Mouse (Mus musculus) brain, adult 10 weeks (tissue): ENCODE measurements around the gene Gm21992. TPM values are rescaled to one million over a fixed set of nuclear protein-coding genes. Genes with fewer than 3 reads are reported as not detected.

Source experiments
- polyA plus RNA-seq: library from polyadenylated mRNA; stranded (reverse); fragments of 350-450 nt; fragmentation: Illumina TruSeq; extraction: RNeasy Lipid Tissue Mini Kit (QIAGEN cat#74804); gene quantifications from one replicate; pipeline ENCODE4 v1.2.3, GENCODE M21; 2015; ENCODE audit warnings: low read depth, low replicate concordance

Gm21992 gene
- 15.5 TPM for polyA plus RNA-seq

DNA sequence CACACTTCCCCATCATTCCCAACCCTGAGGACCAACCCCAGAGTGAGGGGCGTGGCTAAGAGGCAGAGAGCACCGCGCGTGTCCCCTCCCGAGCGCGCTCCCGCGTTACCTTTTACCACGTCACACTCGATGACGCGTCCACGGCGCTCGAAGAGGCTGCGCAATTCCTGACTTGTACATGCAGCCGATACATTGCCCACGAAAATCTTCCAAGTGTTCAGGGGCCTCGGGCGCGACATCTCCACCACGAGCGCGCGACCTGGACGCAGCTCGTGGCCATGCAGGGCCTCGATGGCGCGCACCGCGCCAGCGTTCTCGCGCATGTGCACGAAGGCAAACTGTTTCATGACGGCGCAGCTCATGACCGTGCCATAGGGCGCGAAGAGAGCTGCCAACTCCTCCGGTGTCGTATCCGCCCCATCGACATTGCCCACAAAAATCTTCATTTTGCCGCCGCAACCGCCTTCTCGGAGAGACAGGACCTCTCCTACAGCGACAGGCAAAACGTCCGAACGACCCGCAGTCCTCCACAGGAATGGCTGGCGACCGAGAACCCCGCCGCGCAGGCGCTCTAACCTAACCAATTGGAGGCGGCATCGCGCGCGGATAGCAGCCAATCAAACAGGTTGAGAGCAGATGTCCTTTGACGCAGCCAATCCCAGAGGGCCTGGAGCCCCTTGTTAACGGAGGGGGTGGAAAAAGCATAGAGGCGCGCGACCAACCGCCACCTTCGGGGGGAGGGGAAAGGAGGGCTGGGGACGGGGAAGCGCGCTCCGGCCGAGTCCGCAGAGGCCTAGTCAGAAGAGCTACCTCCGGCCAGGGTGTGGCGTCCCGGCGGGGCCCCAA, at the start of gene Gm21992, which contains the start of gene Rbm14:
Gene Gm21992, minus strand, starts transcription at position 550 of the 846 bp plus-strand sequence.
Gene Rbm14, minus strand, starts transcription at position 572 of the 846 bp plus-strand sequence.

DNA sequence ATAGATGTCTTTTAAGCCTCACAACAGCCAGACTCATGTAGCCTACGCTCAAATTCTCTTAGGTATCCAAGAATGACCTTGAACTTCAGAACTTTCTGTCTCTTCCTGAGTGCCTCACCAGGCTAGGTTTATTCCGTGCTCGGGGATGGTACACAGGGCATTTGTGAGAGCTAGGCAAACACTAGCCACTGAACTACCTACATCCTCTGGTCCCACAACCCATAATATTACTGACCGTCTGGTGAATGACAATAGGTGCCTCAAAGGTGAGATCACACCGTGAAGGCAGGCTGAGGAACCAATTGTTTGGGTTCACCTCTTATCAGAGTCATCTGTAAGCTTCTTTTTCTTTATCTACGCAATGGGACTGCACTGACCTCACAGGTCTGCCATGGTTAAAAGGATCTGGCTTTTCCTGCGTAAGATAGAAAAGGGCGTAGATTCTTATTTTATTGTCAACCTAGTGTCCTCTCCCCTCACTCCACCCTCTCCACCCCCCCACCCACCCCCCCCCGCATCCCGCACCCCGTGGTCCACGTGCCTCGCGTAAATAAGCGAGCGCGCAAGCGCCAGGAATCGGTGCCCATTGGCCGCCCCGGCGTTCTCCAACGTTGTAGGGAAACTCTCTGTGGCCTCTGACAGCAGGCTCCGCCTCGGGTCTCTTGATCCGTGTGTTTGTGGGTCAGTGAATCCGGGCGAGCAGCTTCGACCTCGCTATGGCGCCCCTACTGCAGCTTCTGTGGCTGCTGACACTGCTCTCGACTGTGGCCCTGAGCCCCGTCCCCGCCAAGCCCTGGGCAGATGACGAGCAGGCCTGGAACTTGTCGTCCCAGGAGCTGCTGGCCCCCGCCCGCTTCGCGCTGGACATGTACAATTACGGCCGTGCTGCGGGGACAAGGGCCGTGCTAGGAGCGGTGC, 43.4 kb upstream of the Gm21992 start, which contains the start of gene Ctsf:
Gene Ctsf, plus strand, starts transcription at position 579 of the 918 bp plus-strand sequence.

DNA sequence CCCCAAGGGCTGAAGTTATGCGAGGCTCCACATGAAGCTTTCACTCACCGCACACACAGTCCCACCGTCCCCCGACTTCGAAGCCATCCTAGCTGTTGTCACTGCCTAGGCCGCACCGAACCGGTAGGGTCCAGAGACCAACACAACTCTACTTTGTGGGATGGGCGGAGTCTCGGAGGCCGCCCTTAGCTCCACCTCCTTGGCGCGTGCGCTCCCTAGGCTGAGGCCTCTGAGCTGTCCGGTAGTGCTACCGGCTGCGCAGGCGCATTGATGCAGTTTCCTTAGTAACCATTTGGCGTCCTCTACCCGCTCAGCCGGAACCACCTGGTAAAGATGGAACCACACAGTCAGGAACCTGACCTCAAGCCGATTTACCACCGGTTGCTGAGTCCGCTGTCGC, 27.7 kb upstream of the Gm21992 start, which contains the start of the genes Ccs and Ccdc87:
Gene Ccs, minus strand, starts transcription at position 184 of the 400 bp plus-strand sequence.
Gene Ccdc87, plus strand, starts transcription at position 218 of the 400 bp plus-strand sequence.

DNA sequence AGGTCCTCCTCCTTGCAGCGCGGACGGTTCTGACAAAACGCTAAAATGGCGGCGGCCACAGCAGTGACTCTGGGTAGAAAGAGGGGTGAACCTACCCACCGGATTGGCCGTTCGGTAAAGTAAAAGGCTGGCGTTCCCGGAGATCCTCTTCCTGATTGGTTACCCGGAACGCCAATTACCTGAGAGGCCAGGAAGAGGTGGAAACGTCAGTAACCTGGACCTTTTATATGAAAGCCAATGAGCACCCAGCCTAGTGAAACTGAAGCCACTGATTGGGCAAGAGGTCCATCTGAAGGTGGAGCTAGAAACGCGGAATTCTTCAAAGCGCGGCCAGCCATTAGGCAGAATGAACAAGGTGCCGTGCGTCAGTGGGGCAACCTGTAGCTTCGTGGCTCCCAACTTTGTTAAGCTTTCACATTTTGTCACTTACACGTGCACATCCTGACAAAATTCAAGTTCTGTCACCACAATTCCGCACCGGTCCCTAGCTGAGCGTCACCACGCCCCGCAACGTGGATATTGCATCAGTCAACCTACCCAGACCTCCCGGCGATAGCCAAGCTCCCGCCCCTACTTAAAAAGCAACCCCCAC, 17.5 kb downstream of the Gm21992 start, which contains the start of gene Rbm4:
Gene Rbm4, minus strand, starts transcription at position 71 of the 592 bp plus-strand sequence.

DNA sequence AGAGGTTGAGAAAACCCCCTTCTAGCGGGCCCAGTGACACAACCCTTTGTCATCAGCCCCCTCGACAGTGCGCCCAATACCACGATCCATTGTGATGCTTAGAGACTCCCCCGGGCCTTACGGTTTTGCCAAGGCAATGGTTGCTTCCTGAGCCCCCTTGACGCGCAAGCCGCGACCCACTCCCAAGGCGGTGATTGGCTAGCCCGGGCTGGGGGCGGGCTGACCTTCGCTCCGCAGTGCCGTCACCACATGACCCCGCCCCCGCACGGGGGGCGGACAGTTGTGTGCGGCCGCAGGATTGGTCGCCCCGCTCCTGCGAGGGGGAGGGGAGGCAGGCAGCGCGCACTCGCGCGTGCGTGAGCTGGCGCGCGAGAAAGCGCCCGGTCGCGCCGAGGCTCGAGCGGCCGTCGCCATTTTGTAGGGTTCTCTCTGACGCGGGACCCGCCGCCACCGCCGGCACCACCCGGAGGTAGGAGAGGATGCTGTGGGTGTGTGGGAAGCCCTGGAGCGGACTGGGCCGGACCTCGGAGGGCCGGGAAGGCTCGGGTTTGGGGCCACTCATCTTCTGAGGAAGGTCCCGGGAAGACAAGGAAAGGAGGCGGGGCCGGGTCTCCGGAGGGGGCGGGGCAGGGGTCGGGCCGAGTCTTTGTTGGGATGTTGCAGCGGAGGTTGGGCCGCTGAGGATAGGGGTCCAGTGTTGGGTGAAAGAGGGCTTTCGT, 55.1 kb downstream of the Gm21992 start, which contains the start of gene Rbm4b:
Gene Rbm4b, plus strand, starts transcription at position 305 of the 719 bp plus-strand sequence.

DNA sequence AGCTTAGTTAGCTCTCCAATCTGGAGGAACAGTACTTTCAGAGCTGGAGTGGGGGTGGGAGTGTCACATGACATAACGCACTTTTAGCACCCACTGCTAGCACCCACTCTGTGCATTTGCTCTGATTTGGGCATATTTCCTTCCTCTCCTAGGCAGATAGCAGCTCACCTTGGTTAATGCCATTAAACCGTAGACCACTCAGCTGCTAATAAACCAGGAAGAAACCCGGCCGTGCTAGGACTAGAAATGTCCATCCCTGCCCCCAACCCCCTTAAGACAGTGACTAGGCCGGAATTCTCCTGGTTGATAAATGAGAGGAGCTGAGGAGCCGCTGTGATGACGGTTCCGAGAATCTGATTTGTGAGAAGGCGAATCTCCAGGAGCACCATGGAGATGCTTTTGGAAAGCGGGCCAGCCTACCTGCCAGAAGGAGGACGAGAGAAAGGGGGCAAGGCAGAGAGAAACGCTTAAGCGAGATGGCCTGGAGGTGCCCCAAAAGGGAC, 100.3 kb downstream of the Gm21992 start, which contains the start of gene Sptbn2:
Gene Sptbn2, plus strand, starts transcription at position 70 of the 503 bp plus-strand sequence.

DNA sequence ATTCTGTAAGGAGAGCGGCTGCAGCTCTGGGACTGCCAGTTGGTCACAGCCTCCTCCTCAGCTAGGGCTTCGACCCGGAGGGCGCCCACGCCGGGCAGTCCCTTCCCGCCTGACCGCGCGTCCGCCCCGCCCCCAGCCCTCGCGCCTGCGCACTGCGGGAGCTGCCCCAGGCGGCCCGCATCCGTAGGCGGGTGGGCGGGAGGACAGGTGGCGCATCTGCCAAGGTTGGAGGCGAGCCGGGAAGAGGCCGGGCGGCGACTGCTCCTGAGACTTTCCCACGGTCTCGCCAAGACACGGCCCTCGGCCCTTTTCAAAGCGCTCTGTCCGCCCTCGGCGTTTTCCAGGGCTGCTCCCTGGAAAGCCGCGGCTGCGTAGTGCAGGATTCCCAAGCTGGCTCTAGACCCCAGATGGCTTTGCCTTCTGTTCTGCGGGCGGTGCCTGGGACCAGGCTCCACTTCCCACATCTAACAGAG, 113.2 kb downstream of the Gm21992 start, which contains the start of gene Gm960:
Gene Gm960, minus strand, starts transcription at position 464 of the 473 bp plus-strand sequence.

Other genes starting within 250 kb of the Gm21992 start
- 21.6 TPM for gene Lrfn4, start 195.9 kb downstream of the Gm21992 start, polyA plus RNA-seq
- gene Rce1, start 186.0 kb downstream of the Gm21992 start, polyA plus RNA-seq, result 33.2 TPM
- gene Gm960, start 112.9 kb downstream of the Gm21992 start, polyA plus RNA-seq, result 2.2 TPM
- gene Sptbn2, start 100.4 kb downstream of the Gm21992 start, polyA plus RNA-seq, result 238 TPM
- gene Rbm4b, start 55.1 kb downstream of the Gm21992 start, polyA plus RNA-seq, result 28.5 TPM
- 41.4 TPM for gene Rbm4, start 17.7 kb downstream of the Gm21992 start, polyA plus RNA-seq
- gene Rbm14, start within 50 bp of the Gm21992 start, polyA plus RNA-seq, result 18.0 TPM
- 37.6 TPM for gene Ccs, start 27.7 kb upstream of the Gm21992 start, polyA plus RNA-seq
- gene Ccdc87, start 27.8 kb upstream of the Gm21992 start, polyA plus RNA-seq, result 1.8 TPM
- gene Ctsf, start 43.5 kb upstream of the Gm21992 start, polyA plus RNA-seq, result 85.3 TPM
- 1.2 TPM for gene Actn3, start 66.3 kb upstream of the Gm21992 start, polyA plus RNA-seq
- 23.6 TPM for gene Zdhhc24, start 67.1 kb upstream of the Gm21992 start, polyA plus RNA-seq
- gene Bbs1, start 95.0 kb upstream of the Gm21992 start, polyA plus RNA-seq, result 26.4 TPM
- 45.4 TPM for gene Dpp3, start 116.7 kb upstream of the Gm21992 start, polyA plus RNA-seq
- 16.6 TPM for gene Peli3, start 131.5 kb upstream of the Gm21992 start, polyA plus RNA-seq
- 106 TPM for gene Mrpl11, start 150.5 kb upstream of the Gm21992 start, polyA plus RNA-seq
- gene Npas4, start 178.7 kb upstream of the Gm21992 start, polyA plus RNA-seq, result 12.4 TPM
- 14.1 TPM for gene Slc29a2, start 212.2 kb upstream of the Gm21992 start, polyA plus RNA-seq
- gene B4gat1, start 227.2 kb upstream of the Gm21992 start, polyA plus RNA-seq, result 133 TPM
- gene AC124502.3, start 227.3 kb upstream of the Gm21992 start, polyA plus RNA-seq, result 3.9 TPM
- gene Brms1, start 229.7 kb upstream of the Gm21992 start, polyA plus RNA-seq, result 31.7 TPM
- gene Rin1, start 238.9 kb upstream of the Gm21992 start, polyA plus RNA-seq, result 38.7 TPM